Mouse (Mus musculus): ENCODE data around the gene Car9.
"Not testable (repeated sequence)": the region's sequence is repeated elsewhere in the genome, so short reads cannot be mapped to it uniquely, and the experiment has no call there.

Gene Car9

GRCm38 (mm10) chr4:43506536-43507185 is at the start of gene Car9:
Gene Car9 (plus strand): TSS chr4:43506966.
- no peak for DNase-seq (ENCODE audit: low spot score in 2 of 2)

GRCm38 (mm10) chr4:43457124-43457523 is 49.6 kb upstream of the Car9 start:
- DNase-seq (ENCODE audit: low spot score in 2 of 2): no peak

GRCm38 (mm10) chr4:43463102-43463501 is 43.7 kb upstream of the Car9 start:
- DNase-seq (ENCODE audit: low spot score in 2 of 2): no peak

- DNase-seq (ENCODE audit: low spot score in 2 of 2): no peak
Measured at GRCm38 (mm10) chr4:43465935-43466334, 40.8 kb upstream of the Car9 start.

- DNase-seq (ENCODE audit: low spot score in 2 of 2): no peak
Measured at GRCm38 (mm10) chr4:43466872-43467271, 39.9 kb upstream of the Car9 start.

GRCm38 (mm10) chr4:43470301-43470700 is 36.5 kb upstream of the Car9 start:
- no peak for DNase-seq (ENCODE audit: low spot score in 2 of 2)

- no peak for DNase-seq (ENCODE audit: low spot score in 2 of 2)
Measured at GRCm38 (mm10) chr4:43473636-43474035, 33.1 kb upstream of the Car9 start.

- no peak for DNase-seq (ENCODE audit: low spot score in 2 of 2)
Measured at GRCm38 (mm10) chr4:43476604-43477003, 30.2 kb upstream of the Car9 start.

GRCm38 (mm10) chr4:43477857-43478533 is 28.8 kb upstream of the Car9 start:
- peak; percentile 85 to 90 for DNase-seq (ENCODE audit: low spot score in 2 of 2)

- no peak for DNase-seq (ENCODE audit: low spot score in 2 of 2)
Measured at GRCm38 (mm10) chr4:43478534-43478858, 28.3 kb upstream of the Car9 start.

- DNase-seq (ENCODE audit: low spot score in 2 of 2): peak in 1 of 2 experiments; percentile 51
Measured at GRCm38 (mm10) chr4:43478906-43479832, 27.6 kb upstream of the Car9 start.

- no peak for DNase-seq (ENCODE audit: low spot score in 2 of 2)
Measured at GRCm38 (mm10) chr4:43480985-43481384, 25.8 kb upstream of the Car9 start.

GRCm38 (mm10) chr4:43481894-43482456 is 24.8 kb upstream of the Car9 start:
- DNase-seq (ENCODE audit: low spot score in 2 of 2): no peak

- DNase-seq (ENCODE audit: low spot score in 2 of 2): no peak
Measured at GRCm38 (mm10) chr4:43482591-43482990, 24.2 kb upstream of the Car9 start.

GRCm38 (mm10) chr4:43483535-43484091 is 23.2 kb upstream of the Car9 start, which contains the start of gene Sit1:
Gene Sit1 (minus strand): TSS chr4:43483734.
- DNase-seq (ENCODE audit: low spot score in 2 of 2): no peak

GRCm38 (mm10) chr4:43485666-43486065 is 21.1 kb upstream of the Car9 start:
- DNase-seq (ENCODE audit: low spot score in 2 of 2): not testable (repeated sequence)

- no peak for DNase-seq (ENCODE audit: low spot score in 2 of 2)
Measured at GRCm38 (mm10) chr4:43489611-43490010, 17.2 kb upstream of the Car9 start.

GRCm38 (mm10) chr4:43490801-43491200 is 16.0 kb upstream of the Car9 start:
- DNase-seq (ENCODE audit: low spot score in 2 of 2): no peak

GRCm38 (mm10) chr4:43492101-43492820 is 14.5 kb upstream of the Car9 start:
- DNase-seq (ENCODE audit: low spot score in 2 of 2): no peak

- peak; percentile 95 to 97 for DNase-seq (ENCODE audit: low spot score in 2 of 2)
Measured at GRCm38 (mm10) chr4:43492821-43493185, 14.0 kb upstream of the Car9 start, which contains the start of gene Ccdc107. Gene Ccdc107 (plus strand): TSS chr4:43492900.
